Mouse (Mus musculus) cortical plate, adult 2 months (tissue): Measurements from ENCODE around the gene Defb41. TPM values are rescaled to one million over a fixed set of nuclear protein-coding genes. Genes with fewer than 3 reads are reported as not detected.
"Not testable (repeated sequence)": the region's sequence is repeated elsewhere in the genome, so short reads cannot be mapped to it uniquely, and the experiment has no call there.

Experiments
- H3K27ac ChIP-seq: fragments of 200-500 bp; 2 replicates; pipeline ENCODE4 v1.5.1; 2012; ENCODE audit warnings: low read length, control low read depth, inconsistent platforms; ENCODE audit not compliant: insufficient read depth
- H3K4me1 ChIP-seq: fragments of 200-500 bp; 2 replicates; pipeline ENCODE4 v1.6.1; 2011; ENCODE audit warnings: low read length; ENCODE audit not compliant: control insufficient read depth, insufficient read depth
- H3K4me3 ChIP-seq: fragments of 200-500 bp; 2 replicates; pipeline ENCODE4 v1.5.1; 2011; ENCODE audit warnings: mild to moderate bottlenecking, low read length, control low read depth; ENCODE audit not compliant: insufficient read depth
- CTCF ChIP-seq: fragments of 200-500 bp; IDR thresholded peaks from 2 replicates; pipeline ENCODE4 v1.5.1; 2011; ENCODE audit warnings: mild to moderate bottlenecking, control low read depth, low read length; ENCODE audit not compliant: insufficient read depth; ENCODE audit errors: extremely low read depth
- POLR2A ChIP-seq: fragments of 200-500 bp; IDR thresholded peaks from 2 replicates; pipeline ENCODE4 v1.6.1; 2011; ENCODE audit warnings: mild to moderate bottlenecking, low read length, control low read depth; ENCODE audit not compliant: insufficient read depth; ENCODE audit errors: extremely low read depth
- polyA plus RNA-seq: library from polyadenylated mRNA; depleted of rRNA; stranded (reverse); fragments of >200 nt; gene quantifications from 2 replicates; pipeline ENCODE4 v1.2.3, GENCODE M21; 2012; rRNA removed

Gene Defb41
- not detected in 2 replicates for polyA plus RNA-seq

GRCm38 (mm10) chr1:18265038-18265437 is at the start of gene Defb41:
Gene Defb41, minus strand, starts transcription at chr1:18265138.
- TF ChIP-seq POLR2A, result no peak
- TF ChIP-seq CTCF, result no peak
- Histone ChIP-seq H3K4me3 (no peak within 1 kb of the TSS), H3K27ac (no peak within 1 kb of the TSS), H3K4me1 (no peaks in the 10 kb centered on the region)

DNA sequence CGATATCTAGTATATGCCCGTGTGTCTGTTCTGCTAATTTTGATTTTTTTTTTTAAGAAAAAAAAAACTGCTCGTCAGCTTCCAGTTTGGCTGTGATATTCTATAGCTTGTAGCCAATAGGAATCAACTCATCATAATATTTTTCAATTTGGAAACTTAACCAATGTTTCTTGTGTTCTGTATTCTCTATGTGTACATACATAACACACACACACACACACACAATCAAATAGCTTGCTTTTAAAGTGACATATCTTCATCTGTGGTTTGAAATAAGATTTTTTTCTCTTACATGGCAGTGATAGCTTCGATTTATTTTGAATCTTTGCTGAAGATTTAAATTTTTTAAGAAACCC is 43.5 kb upstream of the Defb41 start:
- H3K4me1 ChIP-seq, result no peaks in the 10 kb centered on the region
- no peak overlapping the region for H3K4me3 ChIP-seq
- H3K27ac ChIP-seq, result no peak overlapping the region
- no peak for TF ChIP-seq CTCF
- TF ChIP-seq POLR2A, result no peak

DNA sequence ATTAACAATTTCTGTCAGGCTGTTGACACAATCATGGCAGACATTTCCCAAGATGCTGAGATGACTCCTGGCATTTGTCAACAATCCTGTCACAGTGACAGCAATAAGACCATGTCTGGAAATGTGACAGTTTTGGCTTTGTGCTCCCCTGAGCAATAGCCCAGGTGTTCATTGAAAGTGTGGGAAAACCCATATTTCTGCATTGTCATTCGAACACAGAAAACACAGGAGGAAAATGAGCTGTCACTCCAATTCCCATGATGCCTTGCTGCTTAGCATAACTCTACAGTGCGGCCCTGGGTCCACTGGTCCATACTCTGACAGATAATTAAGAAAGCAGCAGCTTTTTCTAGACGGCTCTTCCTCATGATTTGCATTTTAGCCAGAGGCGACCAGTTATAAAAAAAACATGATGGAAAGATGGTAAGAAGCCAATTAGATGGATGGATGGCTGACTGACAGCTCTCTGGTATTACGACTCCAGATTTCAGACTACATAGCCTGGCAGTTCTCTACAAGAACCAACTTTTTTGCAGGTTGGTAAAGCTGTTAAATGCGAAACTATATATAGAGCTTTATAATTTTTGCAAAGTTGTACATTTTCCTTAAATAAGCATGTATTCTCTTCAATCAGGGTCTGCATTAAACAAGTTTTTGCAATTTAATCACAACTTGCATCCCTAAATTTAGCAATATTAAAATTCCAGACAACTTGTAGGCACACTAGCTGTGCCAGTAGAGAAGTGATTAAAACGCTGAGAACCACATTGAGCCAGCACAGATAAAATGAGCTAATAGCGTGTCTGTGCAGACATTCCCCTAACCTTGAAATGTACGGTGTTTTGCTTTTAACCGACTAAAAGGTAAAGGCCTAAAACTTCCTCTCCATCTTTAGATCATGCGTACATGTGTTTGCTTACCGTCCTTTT is 42.9 kb upstream of the Defb41 start:
- no peak overlapping the region for H3K27ac ChIP-seq
- H3K4me3 ChIP-seq, result no peak overlapping the region
- no peaks in the 10 kb centered on the region for H3K4me1 ChIP-seq
- TF ChIP-seq POLR2A, result no peak
- TF ChIP-seq CTCF, result no peak

DNA sequence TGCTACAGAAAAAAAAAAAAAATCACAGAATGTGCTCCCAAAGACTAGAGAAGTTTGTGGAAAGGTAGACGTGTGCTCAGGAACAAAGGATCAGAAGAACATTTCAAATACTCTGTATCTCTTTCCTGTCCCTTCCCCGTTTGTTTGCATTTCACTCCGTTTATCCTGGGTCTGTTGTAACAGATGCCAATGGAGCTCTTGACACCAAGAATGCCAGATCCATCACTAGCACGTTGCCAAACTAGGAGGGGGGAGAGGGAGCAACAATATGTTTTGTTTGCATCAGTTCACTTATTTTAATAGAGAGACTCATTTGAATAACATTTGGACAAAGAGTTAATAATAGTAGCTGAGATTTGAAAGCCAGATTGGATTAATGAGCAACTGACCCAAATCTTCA is 27.6 kb upstream of the Defb41 start:
- TF ChIP-seq POLR2A (no peak), CTCF (no peak)

GRCm38 (mm10) chr1:18288860-18289259 is 23.9 kb upstream of the Defb41 start:
- Histone ChIP-seq H3K27ac (no peak overlapping the region), H3K4me3 (no peak overlapping the region), H3K4me1 (no peaks in the 10 kb centered on the region)
- TF ChIP-seq POLR2A, result no peak
- peak; percentile 19; the same call in 1 of the 2 replicates for TF ChIP-seq CTCF

More for the DNA sequence above, 27.6 kb upstream of the Defb41 start:
- H3K27ac ChIP-seq, result no peak overlapping the region
- no peak overlapping the region for H3K4me3 ChIP-seq
- H3K4me1 ChIP-seq, result no peaks in the 10 kb centered on the region

GRCm38 (mm10) chr1:18287371-18287770 is 22.4 kb upstream of the Defb41 start:
- H3K4me3 ChIP-seq, result no peak overlapping the region
- H3K4me1 ChIP-seq, result no peaks in the 10 kb centered on the region
- TF ChIP-seq POLR2A, result no peak
- no peak overlapping the region for H3K27ac ChIP-seq

- no peak for TF ChIP-seq POLR2A
- no peak for TF ChIP-seq CTCF
- Histone ChIP-seq H3K4me1 (no peaks in the 10 kb centered on the region), H3K4me3 (no peak overlapping the region), H3K27ac (no peak overlapping the region)
These were observed 6.2 kb upstream of the Defb41 start for GRCm38 (mm10) chr1:18271095-18271494.

DNA sequence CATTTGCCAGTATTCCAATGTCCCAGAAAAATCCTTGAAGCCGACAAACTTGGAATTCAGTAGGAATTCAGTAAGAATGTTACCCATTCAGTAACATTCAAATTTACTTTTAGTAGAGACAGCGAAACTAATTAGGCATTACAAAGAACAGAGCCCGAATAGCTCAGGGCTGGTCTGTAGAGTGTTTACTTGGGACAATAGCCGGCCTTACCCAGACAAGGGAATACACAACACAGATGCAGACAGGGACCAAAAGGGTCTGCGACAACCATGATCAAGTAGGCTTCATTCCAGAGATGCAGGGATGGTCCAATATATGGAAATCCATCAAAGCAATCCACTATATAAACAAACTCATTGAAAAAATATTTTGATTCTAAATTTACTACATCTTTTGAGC is 3.9 kb upstream of the Defb41 start:
- Histone ChIP-seq H3K4me3 (no peak overlapping the region), H3K4me1 (no peaks in the 10 kb centered on the region), H3K27ac (no peak overlapping the region)
- TF ChIP-seq POLR2A, result no peak
- TF ChIP-seq CTCF, result no peak

DNA sequence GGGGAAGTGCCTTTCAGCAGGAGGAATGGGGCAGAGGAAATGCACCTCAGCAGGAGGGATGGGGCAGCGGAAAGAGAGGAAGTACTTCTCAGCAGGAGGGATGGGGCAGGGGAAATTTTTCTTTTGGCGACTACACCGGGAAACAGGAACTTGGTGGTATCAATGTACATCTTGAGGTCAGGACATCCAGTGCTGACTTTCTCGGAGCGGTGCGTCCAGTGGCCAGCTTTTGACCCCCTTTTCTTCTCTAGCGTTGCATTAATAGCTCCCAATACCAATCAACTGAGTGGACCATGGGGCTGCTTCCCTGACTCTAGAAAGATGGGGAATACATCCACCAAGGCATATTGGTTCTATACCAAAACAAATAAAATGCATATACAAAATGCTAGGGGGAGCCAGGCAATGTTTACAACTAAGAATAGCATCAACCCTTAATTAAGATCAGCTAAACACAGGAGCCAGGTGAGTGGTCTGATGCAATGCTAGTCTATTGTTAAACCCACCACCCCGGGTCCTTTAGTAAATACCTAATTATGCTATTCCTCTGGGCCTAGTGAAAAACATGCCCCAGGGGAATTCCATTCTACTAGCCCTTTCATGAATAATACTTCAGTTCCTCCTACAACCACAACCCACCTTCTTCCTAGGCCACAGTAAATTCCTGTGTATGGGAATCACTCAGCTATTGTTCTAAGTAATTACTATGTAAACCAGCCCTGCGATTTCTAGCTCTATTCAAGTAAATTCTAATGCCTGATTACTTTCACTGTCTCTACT is 18.9 kb downstream of the Defb41 start:
- H3K4me1 ChIP-seq, H3K4me3 ChIP-seq, H3K27ac ChIP-seq: not testable (repeated sequence)

DNA sequence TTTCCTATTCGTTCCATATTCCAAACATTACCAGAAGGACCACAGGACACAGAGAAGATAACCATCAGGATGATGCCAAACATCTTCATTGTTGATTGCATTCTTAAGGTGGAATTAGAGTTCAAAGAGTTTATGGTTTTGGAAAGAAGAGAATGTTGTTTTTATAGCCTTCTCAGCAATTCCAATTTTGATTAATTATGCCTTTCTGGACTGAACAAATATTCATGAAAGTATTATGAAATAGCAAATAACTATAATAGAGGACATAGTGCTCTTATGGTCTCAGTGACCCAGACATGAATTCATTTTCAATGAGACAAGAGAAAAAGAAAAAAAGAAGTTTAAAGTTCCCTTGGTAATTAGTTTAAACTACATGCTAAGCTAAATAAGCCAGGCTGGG is 27.6 kb downstream of the Defb41 start, which contains the start of gene Defb18:
Gene Defb18, minus strand, starts transcription at position 101 of the 400 bp plus-strand sequence.
- Histone ChIP-seq H3K4me3 (no peak within 1 kb of the TSS), H3K27ac (no peak within 1 kb of the TSS), H3K4me1 (no peaks in the 10 kb centered on the region)
- TF ChIP-seq POLR2A, result no peak
- TF ChIP-seq CTCF, result no peak
